Mouse (Mus musculus): ENCODE results near the gene Klk9. TPM values are rescaled to one million over a fixed set of nuclear protein-coding genes. Genes with fewer than 3 reads are reported as not detected.

The Klk9 gene
- polyA plus RNA-seq, 1 experiment from 2014 or later, result 101 TPM

DNA sequence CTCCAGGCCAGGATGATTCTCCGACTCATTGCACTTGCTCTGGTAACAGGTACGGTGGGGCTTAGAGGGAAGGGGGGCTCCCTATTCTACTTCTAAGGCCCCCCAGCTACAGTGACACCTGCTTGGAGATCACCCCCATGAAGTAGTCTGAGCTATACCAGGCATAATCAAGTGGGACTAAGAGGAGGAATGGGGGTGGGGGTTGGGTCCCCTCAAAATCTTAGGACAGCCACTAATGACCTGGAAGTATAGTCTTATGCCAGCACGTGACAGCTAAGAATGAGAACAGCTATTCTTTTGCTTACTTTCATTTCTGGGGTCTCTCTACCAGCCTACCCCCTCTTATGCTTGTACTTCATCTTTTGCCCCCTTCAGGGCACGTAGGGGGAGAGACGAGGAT, 15.2 kb upstream of the Klk9 start:
- DNase-seq (ENCODE audit: low spot score) (peak; percentile 10), ATAC-seq (ENCODE audit: low FRiP score, low TSS enrichment) (no peak)
- no peak for TF ChIP-seq CTCF (IDR thresholded peaks at IDR 0.05; ENCODE audit: low read depth)
- no peak for TF ChIP-seq EP300 (optimal IDR thresholded peaks at IDR 0.05)
- Histone ChIP-seq H3K4me3 (ENCODE audit: low read depth, low read length) (no peak overlapping the region), H3K9me3 (ENCODE audit: control insufficient read depth, low read length) (no peaks in the 10 kb centered on the region), H3K27me3 (ENCODE audit: control insufficient read depth, insufficient read depth, low read length) (no peaks in the 10 kb centered on the region), H3K27ac (replicated peaks) (peak overlapping the region; percentile 83), H3K4me1 (replicated peaks; ENCODE audit: control insufficient read depth, insufficient read depth) (no peaks in the 10 kb centered on the region), H3K4me2 (replicated peaks; ENCODE audit: low read depth) (no peak overlapping the region), H3K36me3 (ENCODE audit: control insufficient read depth, insufficient read depth, low read length) (no peaks in the 10 kb centered on the region), H3K9ac (ENCODE audit: low read length) (no peak overlapping the region)
- 71% methylated on average over 5 of the region's 5 CpGs for WGBS

- Histone ChIP-seq H3K4me3 (ENCODE audit: low read depth, low read length) (no peak overlapping the region), H3K27me3 (ENCODE audit: control insufficient read depth, insufficient read depth, low read length) (no peaks in the 10 kb centered on the region), H3K36me3 (ENCODE audit: control insufficient read depth, insufficient read depth, low read length) (no peaks in the 10 kb centered on the region), H3K4me2 (replicated peaks; ENCODE audit: low read depth) (no peak overlapping the region), H3K9me3 (ENCODE audit: control insufficient read depth, low read length) (no peaks in the 10 kb centered on the region), H3K27ac (replicated peaks) (no peak overlapping the region), H3K9ac (ENCODE audit: low read length) (no peak overlapping the region), H3K4me1 (replicated peaks; ENCODE audit: control insufficient read depth, insufficient read depth) (no peaks in the 10 kb centered on the region)
- WGBS, result 86% methylated on average over 12 of the region's 12 CpGs
- DNase-seq (ENCODE audit: low spot score) (no peak), ATAC-seq (ENCODE audit: low FRiP score, low TSS enrichment) (no peak)
- TF ChIP-seq CTCF (IDR thresholded peaks at IDR 0.05; ENCODE audit: low read depth) (no peak), EP300 (optimal IDR thresholded peaks at IDR 0.05) (no peak)
These were observed 14.3 kb upstream of the Klk9 start for GRCm38 (mm10) chr7:43777423-43777822.

GRCm38 (mm10) chr7:43778176-43778970, 13.3 kb upstream of the Klk9 start:
- no peak overlapping the region for H3K4me3 ChIP-seq (ENCODE audit: low read depth, low read length)
- TF ChIP-seq EP300 (optimal IDR thresholded peaks at IDR 0.05) (no peak), CTCF (IDR thresholded peaks at IDR 0.05; ENCODE audit: low read depth) (no peak)

GRCm38 (mm10) chr7:43780241-43780640, 11.4 kb upstream of the Klk9 start:
- WGBS, result 46% methylated on average over 6 of the region's 6 CpGs
- H3K4me2 ChIP-seq (replicated peaks; ENCODE audit: low read depth), result peak overlapping the region; percentile 27; the same call in 1 of the 2 replicates
- TF ChIP-seq CTCF (IDR thresholded peaks at IDR 0.05; ENCODE audit: low read depth), result no peak
- peak; percentile 9 for TF ChIP-seq EP300 (optimal IDR thresholded peaks at IDR 0.05)
- no peak overlapping the region for H3K9ac ChIP-seq (ENCODE audit: low read length)
- no peaks in the 10 kb centered on the region for H3K36me3 ChIP-seq (ENCODE audit: control insufficient read depth, insufficient read depth, low read length)
- H3K4me3 ChIP-seq (ENCODE audit: low read depth, low read length), result no peak overlapping the region
- DNase-seq (ENCODE audit: low spot score) (no peak), ATAC-seq (ENCODE audit: low FRiP score, low TSS enrichment) (no peak; the same call in 1 of the 2 replicates)
- peaks cover 3% of the 10 kb centered on the region; the same call in 1 of the 2 replicates for H3K4me1 ChIP-seq (replicated peaks; ENCODE audit: control insufficient read depth, insufficient read depth)
- H3K27ac ChIP-seq (replicated peaks), result peak overlapping the region; percentile 80
- no peaks in the 10 kb centered on the region for H3K9me3 ChIP-seq (ENCODE audit: control insufficient read depth, low read length)
- H3K27me3 ChIP-seq (ENCODE audit: control insufficient read depth, insufficient read depth, low read length), result no peaks in the 10 kb centered on the region; the same call in 1 of the 2 replicates

More at GRCm38 (mm10) chr7:43778176-43778970, 13.3 kb upstream of the Klk9 start:
- 87% methylated on average over 10 of the region's 10 CpGs for WGBS
- H3K27ac ChIP-seq (replicated peaks), result no peak overlapping the region
- no peaks in the 10 kb centered on the region for H3K36me3 ChIP-seq (ENCODE audit: control insufficient read depth, insufficient read depth, low read length)
- peaks cover 3% of the 10 kb centered on the region; the same call in 1 of the 2 replicates for H3K4me1 ChIP-seq (replicated peaks; ENCODE audit: control insufficient read depth, insufficient read depth)
- ATAC-seq (ENCODE audit: low FRiP score, low TSS enrichment) (no peak), DNase-seq (ENCODE audit: low spot score) (peak; percentile 8)
- H3K4me2 ChIP-seq (replicated peaks; ENCODE audit: low read depth), result no peak overlapping the region
- no peaks in the 10 kb centered on the region for H3K9me3 ChIP-seq (ENCODE audit: control insufficient read depth, low read length)
- H3K27me3 ChIP-seq (ENCODE audit: control insufficient read depth, insufficient read depth, low read length), result no peaks in the 10 kb centered on the region; the same call in 1 of the 2 replicates
- H3K9ac ChIP-seq (ENCODE audit: low read length), result no peak overlapping the region

GRCm38 (mm10) chr7:43780746-43781145, 10.9 kb upstream of the Klk9 start, which contains the start of gene Klk10:
Gene Klk10 (plus strand): TSS chr7:43781035.
- Histone ChIP-seq H3K27ac (replicated peaks) (peak within 1 kb of the TSS; percentile 80), H3K4me2 (replicated peaks; ENCODE audit: low read depth) (peak within 1 kb of the TSS; percentile 27), H3K9me3 (ENCODE audit: control insufficient read depth, low read length) (no peaks in the 10 kb centered on the region), H3K4me3 (ENCODE audit: low read depth, low read length) (no peak within 1 kb of the TSS), H3K27me3 (ENCODE audit: control insufficient read depth, insufficient read depth, low read length) (no peaks in the 10 kb centered on the region; the same call in 1 of the 2 replicates), H3K4me1 (replicated peaks; ENCODE audit: control insufficient read depth, insufficient read depth) (peaks cover 3% of the 10 kb centered on the region; the same call in 1 of the 2 replicates), H3K9ac (ENCODE audit: low read length) (no peak within 1 kb of the TSS), H3K36me3 (ENCODE audit: control insufficient read depth, insufficient read depth, low read length) (no peaks in the 10 kb centered on the region)
- TF ChIP-seq EP300 (optimal IDR thresholded peaks at IDR 0.05) (peak; percentile 28), CTCF (IDR thresholded peaks at IDR 0.05; ENCODE audit: low read depth) (no peak)
- 37% methylated on average over 5 of the region's 5 CpGs for WGBS
- peak; percentile 22; the same call in 1 of the 2 replicates for ATAC-seq (ENCODE audit: low FRiP score, low TSS enrichment)
- DNase-seq (ENCODE audit: low spot score), result peak; percentile 18

DNA sequence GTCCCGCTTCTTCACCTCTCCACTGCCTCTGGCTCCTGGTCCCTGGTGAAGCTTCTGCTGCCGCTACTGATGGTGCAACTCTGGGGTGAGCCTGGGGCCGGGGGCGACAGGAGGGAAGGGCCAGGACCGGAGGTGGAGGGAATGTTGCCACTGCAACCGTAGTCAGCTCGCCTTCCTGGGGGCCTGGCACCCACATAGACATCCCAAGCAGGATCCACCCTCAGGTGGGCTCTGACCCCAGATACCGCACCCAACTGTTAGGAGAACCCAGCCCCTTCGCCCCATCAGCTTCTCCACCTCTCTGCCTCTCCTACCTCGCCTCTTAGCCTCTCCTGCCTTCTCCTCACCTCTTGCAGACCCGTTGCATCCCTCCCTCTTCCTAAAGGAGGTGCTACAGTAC, 10.2 kb upstream of the Klk9 start:
- Histone ChIP-seq H3K27ac (replicated peaks) (peak overlapping the region; percentile 80), H3K9ac (ENCODE audit: low read length) (no peak overlapping the region), H3K4me1 (replicated peaks; ENCODE audit: control insufficient read depth, insufficient read depth) (peaks cover 3% of the 10 kb centered on the region; the same call in 1 of the 2 replicates), H3K9me3 (ENCODE audit: control insufficient read depth, low read length) (no peaks in the 10 kb centered on the region), H3K36me3 (ENCODE audit: control insufficient read depth, insufficient read depth, low read length) (no peaks in the 10 kb centered on the region), H3K4me2 (replicated peaks; ENCODE audit: low read depth) (peak overlapping the region; percentile 27; the same call in 1 of the 2 replicates), H3K4me3 (ENCODE audit: low read depth, low read length) (no peak overlapping the region), H3K27me3 (ENCODE audit: control insufficient read depth, insufficient read depth, low read length) (no peaks in the 10 kb centered on the region; the same call in 1 of the 2 replicates)
- ATAC-seq (ENCODE audit: low FRiP score, low TSS enrichment) (no peak), DNase-seq (ENCODE audit: low spot score) (no peak)
- TF ChIP-seq EP300 (optimal IDR thresholded peaks at IDR 0.05) (no peak), CTCF (IDR thresholded peaks at IDR 0.05; ENCODE audit: low read depth) (no peak; the same call in 1 of the 2 replicates)
- 77% methylated on average over 11 of the region's 11 CpGs for WGBS
